Mouse (Mus musculus): ENCODE data around the gene Dppa3. TPM values are rescaled to one million over a fixed set of nuclear protein-coding genes. Genes with fewer than 3 reads are reported as not detected.

Dppa3 gene
- polyA plus RNA-seq, 1 experiment from 2014 or later = 0.42 TPM

GRCm38 (mm10) chr6:122670201-122670551, 44.0 kb downstream of the Dppa3 start:
- Histone ChIP-seq H3K9ac (ENCODE audit: low read length) (0 out of 2 replicates have a peak overlapping the region, but pooled peaks have one; percentile 4), H3K4me3 (ENCODE audit: control insufficient read depth in 1 of 2, insufficient read depth in 1 of 2, low read depth in 1 of 2, low read length in 2 of 2) (peak overlapping the region in 1 of 2 experiments; percentile 28; a peak in 2 of 4 replicates)

GRCm38 (mm10) chr6:122670841-122671240, 44.6 kb downstream of the Dppa3 start:
- WGBS = 91% methylated on average over 4 of the region's 4 CpGs
- H3K4me2 ChIP-seq (ENCODE audit: low read length) = no peak overlapping the region
- peaks cover 4 to 13% of the 10 kb centered on the region in 2 experiments; a peak in 3 of 4 replicates for H3K4me1 ChIP-seq (ENCODE audit: control insufficient read depth in 2 of 2, insufficient read depth in 2 of 2, low read length in 2 of 2)
- H3K36me3 ChIP-seq (ENCODE audit: control insufficient read depth, insufficient read depth, low read length) = no peaks in the 10 kb centered on the region
- no peak for ATAC-seq (ENCODE audit: insufficient number of reproducible peaks, insufficient read depth, low FRiP score, low read depth)
- H3K4me3 ChIP-seq (ENCODE audit: control insufficient read depth in 1 of 2, insufficient read depth in 1 of 2, low read depth in 1 of 2, low read length in 2 of 2) = no peak overlapping the region
- H3K9ac ChIP-seq (ENCODE audit: low read length) = no peak overlapping the region
- H3K27me3 ChIP-seq (ENCODE audit: control insufficient read depth, insufficient read depth, low read length) = no peaks in the 10 kb centered on the region
- no peaks in the 10 kb centered on the region for H3K9me3 ChIP-seq (ENCODE audit: control insufficient read depth, low read length)
- no peak overlapping the region for H3K27ac ChIP-seq (replicated peaks in 1 of 2; ENCODE audit: control insufficient read depth in 1 of 2, insufficient read depth in 1 of 2, low read depth in 2 of 2, low read length in 2 of 2)

More at GRCm38 (mm10) chr6:122670201-122670551, 44.0 kb downstream of the Dppa3 start:
- H3K27me3 ChIP-seq (ENCODE audit: control insufficient read depth, insufficient read depth, low read length) = no peaks in the 10 kb centered on the region
- H3K27ac ChIP-seq (replicated peaks in 1 of 2; ENCODE audit: control insufficient read depth in 1 of 2, insufficient read depth in 1 of 2, low read depth in 2 of 2, low read length in 2 of 2) = no peak overlapping the region
- 23% methylated on average over 10 of the region's 10 CpGs for WGBS
- no peaks in the 10 kb centered on the region for H3K9me3 ChIP-seq (ENCODE audit: control insufficient read depth, low read length)
- H3K4me2 ChIP-seq (ENCODE audit: low read length) = peak overlapping the region; percentile 58
- ATAC-seq (ENCODE audit: insufficient number of reproducible peaks, insufficient read depth, low FRiP score, low read depth) = no peak
- H3K4me1 ChIP-seq (ENCODE audit: control insufficient read depth in 2 of 2, insufficient read depth in 2 of 2, low read length in 2 of 2) = peaks cover 5 to 14% of the 10 kb centered on the region in 2 experiments; a peak in 3 of 4 replicates
- H3K36me3 ChIP-seq (ENCODE audit: control insufficient read depth, insufficient read depth, low read length) = no peaks in the 10 kb centered on the region

GRCm38 (mm10) chr6:122672746-122673145, 46.5 kb downstream of the Dppa3 start:
- Histone ChIP-seq H3K36me3 (ENCODE audit: control insufficient read depth, insufficient read depth, low read length) (no peaks in the 10 kb centered on the region), H3K4me3 (ENCODE audit: control insufficient read depth in 1 of 2, insufficient read depth in 1 of 2, low read depth in 1 of 2, low read length in 2 of 2) (no peak overlapping the region), H3K4me2 (ENCODE audit: low read length) (no peak overlapping the region), H3K27me3 (ENCODE audit: control insufficient read depth, insufficient read depth, low read length) (no peaks in the 10 kb centered on the region), H3K27ac (replicated peaks in 1 of 2; ENCODE audit: control insufficient read depth in 1 of 2, insufficient read depth in 1 of 2, low read depth in 2 of 2, low read length in 2 of 2) (no peak overlapping the region), H3K9ac (ENCODE audit: low read length) (no peak overlapping the region), H3K9me3 (ENCODE audit: control insufficient read depth, low read length) (no peaks in the 10 kb centered on the region), H3K4me1 (ENCODE audit: control insufficient read depth in 2 of 2, insufficient read depth in 2 of 2, low read length in 2 of 2) (no peaks in the 10 kb centered on the region; a peak in 1 of 4 replicates)
- no peak for ATAC-seq (ENCODE audit: insufficient number of reproducible peaks, insufficient read depth, low FRiP score, low read depth)
- 28% methylated on average over 8 of the region's 8 CpGs for WGBS

Other genes with a start within 250 kb of the Dppa3 start
- 2.2 and 2.4 TPM in 2 replicates for gene Rimklb, start 127.6 kb upstream of the Dppa3 start, polyA plus RNA-seq (2014; fragmentation: Nextera tagmentation; extraction: Ambion mirVana)
- 15.7 and 16.9 TPM in 2 replicates for gene Mfap5, start 120.6 kb upstream of the Dppa3 start, polyA plus RNA-seq (2014; fragmentation: Nextera tagmentation; extraction: Ambion mirVana)
- not detected in 2 replicates for gene Aicda, start 72.6 kb upstream of the Dppa3 start, polyA plus RNA-seq (2014; fragmentation: Nextera tagmentation; extraction: Ambion mirVana)
- 4.9 and 6.0 TPM in 2 replicates for gene Apobec1, start 24.0 kb upstream of the Dppa3 start, polyA plus RNA-seq (2014; fragmentation: Nextera tagmentation; extraction: Ambion mirVana)
- 0.18 and 0.46 TPM in 2 replicates for gene Gdf3, start 16.3 kb upstream of the Dppa3 start, polyA plus RNA-seq (2014; fragmentation: Nextera tagmentation; extraction: Ambion mirVana)
- 0.84 and 1.2 TPM in 2 replicates for gene Nanog, start 81.1 kb downstream of the Dppa3 start, polyA plus RNA-seq (2014; fragmentation: Nextera tagmentation; extraction: Ambion mirVana)
- gene Slc2a3, start 175.2 kb downstream of the Dppa3 start, polyA plus RNA-seq (2014; fragmentation: Nextera tagmentation; extraction: Ambion mirVana) = 10.3 and 10.7 TPM in 2 replicates
- gene Foxj2, start 193.5 kb downstream of the Dppa3 start, polyA plus RNA-seq (2014; fragmentation: Nextera tagmentation; extraction: Ambion mirVana) = 7.8 and 7.9 TPM in 2 replicates
- 3.1 and 4.2 TPM in 2 replicates for gene C3ar1, start 229.8 kb downstream of the Dppa3 start, polyA plus RNA-seq (2014; fragmentation: Nextera tagmentation; extraction: Ambion mirVana)
- gene Necap1, start 248.1 kb downstream of the Dppa3 start, polyA plus RNA-seq (2014; fragmentation: Nextera tagmentation; extraction: Ambion mirVana) = 54.8 and 55.0 TPM in 2 replicates